Mouse (Mus musculus) C2C12 (cell line): Measurements from ENCODE around the gene Ppil4. TPM values are rescaled to one million over a fixed set of nuclear protein-coding genes. Genes with fewer than 3 reads are reported as not detected.

ENCODE experiments used
- H3K27me3 ChIP-seq: one replicate; pipeline ENCODE4 v1.6.1; 2011; ENCODE audit not compliant: control insufficient read depth, insufficient read depth, insufficient read length
- H3K36me3 ChIP-seq: one replicate; pipeline ENCODE4 v1.6.1; 2011; ENCODE audit not compliant: control insufficient read depth, insufficient read depth
- H3K4me3 ChIP-seq: one replicate; pipeline ENCODE4 v1.5.1; 2011; ENCODE audit warnings: mild to moderate bottlenecking, control low read depth; ENCODE audit not compliant: poor library complexity, insufficient read depth, severe bottlenecking
- H3K79me2 ChIP-seq: one replicate; pipeline ENCODE4 v1.6.1; 2011; ENCODE audit not compliant: control insufficient read depth, insufficient read depth
- H3K79me3 ChIP-seq: one replicate; pipeline ENCODE4 v1.6.1; 2011; ENCODE audit warnings: low read depth, control low read depth
- H3ac ChIP-seq: one replicate; pipeline ENCODE3; 2011; ENCODE audit warnings: low read depth; ENCODE audit not compliant: control insufficient read depth, insufficient read length
- CEBPB ChIP-seq: IDR thresholded peaks from one replicate; pipeline ENCODE4 v1.6.1; 2011; ENCODE audit warnings: low read depth, mild to moderate bottlenecking, control low read depth, moderate library complexity
- CTCF ChIP-seq: IDR thresholded peaks from one replicate; pipeline ENCODE4 v1.5.1; 2011; ENCODE audit not compliant: control insufficient read depth, insufficient read depth, insufficient read length
- FOSL1 ChIP-seq: IDR thresholded peaks from one replicate; pipeline ENCODE4 v1.8.0; 2011; ENCODE audit warnings: mild to moderate bottlenecking, low read length; ENCODE audit not compliant: poor library complexity, insufficient read depth, severe bottlenecking
- MAX ChIP-seq: IDR thresholded peaks from one replicate; pipeline ENCODE4 v1.6.1; 2011; ENCODE audit warnings: mild to moderate bottlenecking, control low read depth
- MYOD1 ChIP-seq: IDR thresholded peaks from one replicate; pipeline ENCODE4 v1.6.1; 2011; ENCODE audit warnings: low read depth; ENCODE audit not compliant: control insufficient read depth, insufficient read length
- MYOG ChIP-seq: IDR thresholded peaks from one replicate; pipeline ENCODE4 v1.6.1; 2011; ENCODE audit not compliant: control insufficient read depth, insufficient read length; ENCODE audit errors: extremely low read depth
- USF1 ChIP-seq: IDR thresholded peaks from one replicate; pipeline ENCODE4 v1.6.1; 2011; ENCODE audit warnings: low read depth, mild to moderate bottlenecking, control low read depth, moderate library complexity
- microRNA-seq: library from miRNA; unstranded; fragments of <30 nt; microRNA quantifications from one replicate; pipeline ENCODE4, GENCODE M21; 2019; ENCODE audit warnings: borderline microRNAs expressed
- polyA plus RNA-seq: library from polyadenylated mRNA; unstranded; fragments of >200 nt; fragmentation: generic; extraction: Trizol; gene quantifications from one replicate; pipeline ENCODE4 v1.2.1, GENCODE M21; 2012; ENCODE audit warnings: missing spikeins

Gene Ppil4
- polyA plus RNA-seq, 1 experiment, result 4.6 TPM

GRCm38 (mm10) chr10:7871381-7872020, 78.8 kb downstream of the Ppil4 start:
- no peak for TF ChIP-seq MYOG
- TF ChIP-seq MYOD1, result no peak
- no peak for TF ChIP-seq USF1
- no peak for TF ChIP-seq FOSL1
- TF ChIP-seq MAX, result no peak
- TF ChIP-seq CTCF, result no peak
- no peak for TF ChIP-seq CEBPB
- peaks cover 9% of the 10 kb centered on the region for H3K27me3 ChIP-seq
- no peaks in the 10 kb centered on the region for H3K79me3 ChIP-seq
- H3K36me3 ChIP-seq, result no peaks in the 10 kb centered on the region
- H3ac ChIP-seq, result no peak overlapping the region
- H3K4me3 ChIP-seq, result no peak overlapping the region
- H3K79me2 ChIP-seq, result no peaks in the 10 kb centered on the region

Small RNA genes lying within 50 kb of the gene (microRNA-seq; reads per million reads assigned to microRNA genes)
- gene Mir5104, result 0.32 reads per million

Other genes starting within 250 kb of the Ppil4 start
- gene Lrp11, start 203.1 kb upstream of the Ppil4 start, polyA plus RNA-seq, result 7.9 TPM
- 35.1 TPM for gene Nup43, start 125.4 kb upstream of the Ppil4 start, polyA plus RNA-seq
- 84.2 TPM for gene Pcmt1, start 111.8 kb upstream of the Ppil4 start, polyA plus RNA-seq
- gene Lats1, start 111.7 kb upstream of the Ppil4 start, polyA plus RNA-seq, result 7.1 TPM
- gene Katna1, start 66.9 kb upstream of the Ppil4 start, polyA plus RNA-seq, result 16.1 TPM
- 14.5 TPM for gene Ginm1, start 67 bp upstream of the Ppil4 start, polyA plus RNA-seq
- gene Zc3h12d, start 39.6 kb downstream of the Ppil4 start, polyA plus RNA-seq, result not detected
- 19.1 TPM for gene Tab2, start 163.3 kb downstream of the Ppil4 start, polyA plus RNA-seq